Mouse (Mus musculus): Measurements from ENCODE around the gene Cacna2d3. TPM values are rescaled to one million over a fixed set of nuclear protein-coding genes. Genes with fewer than 3 reads are reported as not detected.

Gene Cacna2d3
- total RNA-seq, 2 experiments from 2014 or later: not detected

- no peak for ATAC-seq (replicated peaks; ENCODE audit: low FRiP score, low TSS enrichment, poor library complexity, severe bottlenecking)
Observed at GRCm38 (mm10) chr14:29648721-29649120, 72.9 kb downstream of the Cacna2d3 start.

- ATAC-seq (replicated peaks; ENCODE audit: low FRiP score, low TSS enrichment, poor library complexity, severe bottlenecking): no peak
Observed at GRCm38 (mm10) chr14:29645421-29645820, 76.2 kb downstream of the Cacna2d3 start.

- no peak for ATAC-seq (replicated peaks; ENCODE audit: low FRiP score, low TSS enrichment, poor library complexity, severe bottlenecking)
Observed at GRCm38 (mm10) chr14:29643217-29643616, 78.4 kb downstream of the Cacna2d3 start.

- ATAC-seq (replicated peaks; ENCODE audit: low FRiP score, low TSS enrichment, poor library complexity, severe bottlenecking): no peak
Observed at GRCm38 (mm10) chr14:29639266-29639665, 82.4 kb downstream of the Cacna2d3 start.

- ATAC-seq (replicated peaks; ENCODE audit: low FRiP score, low TSS enrichment, poor library complexity, severe bottlenecking): no peak
Observed at GRCm38 (mm10) chr14:29628213-29628612, 93.5 kb downstream of the Cacna2d3 start.

- no peak for ATAC-seq (replicated peaks; ENCODE audit: low FRiP score, low TSS enrichment, poor library complexity, severe bottlenecking)
Observed at GRCm38 (mm10) chr14:29612436-29612835, 109.2 kb downstream of the Cacna2d3 start.

GRCm38 (mm10) chr14:29608761-29609160 lies 112.9 kb downstream of the Cacna2d3 start:
- ATAC-seq (replicated peaks; ENCODE audit: low FRiP score, low TSS enrichment, poor library complexity, severe bottlenecking): no peak

- no peak for ATAC-seq (replicated peaks; ENCODE audit: low FRiP score, low TSS enrichment, poor library complexity, severe bottlenecking)
Observed at GRCm38 (mm10) chr14:29599428-29599827, 122.2 kb downstream of the Cacna2d3 start.

GRCm38 (mm10) chr14:29592896-29593295 lies 128.8 kb downstream of the Cacna2d3 start:
- ATAC-seq (replicated peaks; ENCODE audit: low FRiP score, low TSS enrichment, poor library complexity, severe bottlenecking): no peak

- no peak for ATAC-seq (replicated peaks; ENCODE audit: low FRiP score, low TSS enrichment, poor library complexity, severe bottlenecking)
Observed at GRCm38 (mm10) chr14:29589628-29590027, 132.0 kb downstream of the Cacna2d3 start.

- no peak for ATAC-seq (replicated peaks; ENCODE audit: low FRiP score, low TSS enrichment, poor library complexity, severe bottlenecking)
Observed at GRCm38 (mm10) chr14:29581961-29582360, 139.7 kb downstream of the Cacna2d3 start.

GRCm38 (mm10) chr14:29577786-29578185 lies 143.9 kb downstream of the Cacna2d3 start:
- no peak for ATAC-seq (replicated peaks; ENCODE audit: low FRiP score, low TSS enrichment, poor library complexity, severe bottlenecking)

- no peak for ATAC-seq (replicated peaks; ENCODE audit: low FRiP score, low TSS enrichment, poor library complexity, severe bottlenecking)
Observed at GRCm38 (mm10) chr14:29575551-29575950, 146.1 kb downstream of the Cacna2d3 start.

- no peak for ATAC-seq (replicated peaks; ENCODE audit: low FRiP score, low TSS enrichment, poor library complexity, severe bottlenecking)
Observed at GRCm38 (mm10) chr14:29562704-29563103, 159.0 kb downstream of the Cacna2d3 start.

- no peak for ATAC-seq (replicated peaks; ENCODE audit: low FRiP score, low TSS enrichment, poor library complexity, severe bottlenecking)
Observed at GRCm38 (mm10) chr14:29561122-29561834, 160.4 kb downstream of the Cacna2d3 start.

- no peak for ATAC-seq (replicated peaks; ENCODE audit: low FRiP score, low TSS enrichment, poor library complexity, severe bottlenecking)
Observed at GRCm38 (mm10) chr14:29558440-29558839, 163.2 kb downstream of the Cacna2d3 start.

- ATAC-seq (replicated peaks; ENCODE audit: low FRiP score, low TSS enrichment, poor library complexity, severe bottlenecking): no peak
Observed at GRCm38 (mm10) chr14:29556152-29556551, 165.5 kb downstream of the Cacna2d3 start.

GRCm38 (mm10) chr14:29552471-29552870 lies 169.2 kb downstream of the Cacna2d3 start:
- ATAC-seq (replicated peaks; ENCODE audit: low FRiP score, low TSS enrichment, poor library complexity, severe bottlenecking): no peak

GRCm38 (mm10) chr14:29548646-29549045 lies 173.0 kb downstream of the Cacna2d3 start:
- no peak for ATAC-seq (replicated peaks; ENCODE audit: low FRiP score, low TSS enrichment, poor library complexity, severe bottlenecking)

- no peak for ATAC-seq (replicated peaks; ENCODE audit: low FRiP score, low TSS enrichment, poor library complexity, severe bottlenecking)
Observed at GRCm38 (mm10) chr14:29530516-29530915, 191.1 kb downstream of the Cacna2d3 start.

GRCm38 (mm10) chr14:29528696-29529095 lies 193.0 kb downstream of the Cacna2d3 start:
- no peak for ATAC-seq (replicated peaks; ENCODE audit: low FRiP score, low TSS enrichment, poor library complexity, severe bottlenecking)
